Mouse (Mus musculus) naive thymus-derived CD4-positive, alpha-beta T cell, adult 5 months (primary cell): ENCODE measurements around the gene Gm17349. TPM values are rescaled to one million over a fixed set of nuclear protein-coding genes. Genes with fewer than 3 reads are reported as not detected.

Experiments used
- polyA plus RNA-seq: library from polyadenylated mRNA; unstranded; fragments of 100-300 nt; shearing (Covaris generic); gene quantifications from one replicate; pipeline ENCODE4 v1.2.1, GENCODE M21; 2017

Gene Gm17349
- not detected for polyA plus RNA-seq

DNA sequence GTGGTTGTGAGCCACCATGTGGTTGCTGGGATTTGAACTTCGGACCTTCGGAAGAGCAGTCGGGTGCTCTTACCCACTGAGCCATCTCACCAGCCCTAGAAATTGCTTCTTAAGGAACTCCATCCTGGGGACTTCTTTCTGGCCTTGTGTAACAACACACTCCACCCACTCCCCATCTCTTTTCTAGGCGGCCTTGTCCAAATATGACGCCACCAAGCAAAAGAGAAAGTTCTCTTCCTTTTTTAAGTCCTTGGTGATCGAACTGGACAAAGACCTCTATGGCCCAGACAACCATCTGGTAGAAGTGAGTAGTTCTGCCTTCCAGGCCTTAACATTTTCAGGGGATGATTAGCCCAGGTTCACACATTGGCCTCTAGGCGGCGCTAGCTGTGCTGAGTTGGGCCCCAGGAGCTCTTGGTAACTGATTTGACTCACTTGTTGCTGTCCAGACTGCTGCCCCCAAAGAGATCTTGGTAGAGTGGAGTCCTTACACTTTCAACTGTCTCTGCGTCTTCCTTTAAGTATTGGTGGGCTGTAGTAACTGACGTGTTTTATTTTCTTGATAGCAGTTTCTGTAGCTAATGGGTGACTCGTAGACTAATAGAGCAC is at the start of gene Gm17349:
Gene Gm17349 (minus strand): TSS at position 51 of the 609 bp plus-strand sequence.

DNA sequence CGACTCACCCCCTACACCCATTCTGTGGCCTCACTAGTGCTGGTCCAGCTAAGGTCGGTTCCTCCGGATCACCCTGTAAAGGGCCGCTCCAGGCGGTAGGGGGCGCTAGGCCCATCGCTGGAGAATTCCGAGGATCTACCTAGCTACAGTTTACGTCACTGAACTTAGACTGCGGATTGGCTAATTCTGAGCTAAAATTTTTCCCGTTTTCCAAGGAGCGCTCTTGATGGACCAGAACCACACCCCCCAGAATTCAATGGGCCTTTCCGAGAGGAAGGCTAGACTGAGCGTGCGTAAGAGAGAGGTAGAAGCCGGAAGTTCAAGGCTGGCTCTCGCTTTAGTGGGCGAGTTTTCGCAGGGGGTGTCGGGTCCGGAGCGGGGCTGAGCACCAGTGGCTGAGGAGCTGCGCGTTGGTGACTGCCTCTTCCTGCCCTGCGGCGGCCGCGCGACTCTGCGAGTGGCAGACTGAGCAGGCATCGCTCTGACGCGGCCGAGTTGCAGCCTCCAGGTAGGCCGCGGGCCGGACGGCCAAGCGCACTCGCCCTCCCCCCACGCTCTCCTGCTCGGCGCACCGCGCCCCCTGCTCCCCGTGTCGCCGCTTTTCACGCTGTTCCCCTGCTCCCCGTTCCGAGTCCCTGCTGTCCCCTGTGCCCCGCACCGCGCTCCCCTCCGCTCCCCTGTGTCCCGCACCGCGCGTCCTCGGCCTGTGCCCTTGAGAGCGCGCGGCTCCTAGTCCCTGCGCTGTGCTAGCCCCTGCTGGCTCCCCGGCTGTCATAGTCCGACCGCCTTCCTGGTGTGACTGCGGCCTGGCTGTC is 20.3 kb upstream of the Gm17349 start, which contains the start of gene Cox14:
Gene Cox14 (plus strand): TSS at position 278 of the 815 bp plus-strand sequence.

DNA sequence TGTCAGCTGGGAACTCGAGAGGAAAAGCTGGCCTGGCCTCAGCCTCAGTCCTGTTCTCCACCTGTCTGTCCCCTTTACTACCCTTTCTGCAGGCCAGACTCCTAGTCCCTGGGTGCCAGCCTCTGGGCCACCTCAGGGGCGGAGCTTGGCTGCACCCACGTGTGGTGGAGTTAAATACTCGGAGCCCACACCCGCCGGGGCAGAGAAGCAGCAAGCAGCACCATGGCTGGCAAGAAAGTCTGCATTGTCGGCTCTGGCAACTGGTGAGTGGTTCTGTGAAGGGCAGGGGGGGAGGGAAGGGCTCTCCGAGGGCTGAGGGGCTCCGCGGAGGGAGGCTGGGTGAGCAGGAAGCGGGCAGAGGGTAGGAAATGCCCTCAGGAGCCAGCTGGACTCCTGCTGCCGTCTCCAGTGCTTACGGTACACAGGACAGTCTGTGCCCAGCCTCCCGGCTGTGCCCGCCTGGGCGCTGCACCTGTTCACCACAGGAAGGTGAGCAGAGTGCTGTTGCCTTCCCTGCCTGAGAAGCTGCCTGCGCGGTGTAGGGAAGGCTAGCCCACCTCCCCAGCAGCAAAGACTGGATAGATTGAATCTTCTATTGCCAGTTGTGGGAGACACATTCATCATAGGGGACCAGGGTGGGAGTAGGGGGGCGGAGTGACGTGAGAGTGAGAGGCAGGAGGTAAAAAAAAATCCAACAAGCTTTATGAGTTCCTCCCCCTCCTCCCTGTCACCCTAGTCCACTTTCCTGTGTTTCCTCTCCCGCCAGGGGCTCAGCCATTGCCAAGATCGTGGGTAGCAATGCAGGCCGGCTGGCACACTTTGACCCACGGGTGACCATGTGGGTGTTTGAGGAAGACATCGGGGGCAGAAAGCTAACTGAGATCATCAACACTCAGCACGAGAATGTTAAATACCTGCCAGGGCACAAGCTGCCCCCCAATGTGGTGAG is 12.4 kb upstream of the Gm17349 start, which contains the start of gene Gpd1:
Gene Gpd1 (plus strand): TSS at position 130 of the 949 bp plus-strand sequence.

DNA sequence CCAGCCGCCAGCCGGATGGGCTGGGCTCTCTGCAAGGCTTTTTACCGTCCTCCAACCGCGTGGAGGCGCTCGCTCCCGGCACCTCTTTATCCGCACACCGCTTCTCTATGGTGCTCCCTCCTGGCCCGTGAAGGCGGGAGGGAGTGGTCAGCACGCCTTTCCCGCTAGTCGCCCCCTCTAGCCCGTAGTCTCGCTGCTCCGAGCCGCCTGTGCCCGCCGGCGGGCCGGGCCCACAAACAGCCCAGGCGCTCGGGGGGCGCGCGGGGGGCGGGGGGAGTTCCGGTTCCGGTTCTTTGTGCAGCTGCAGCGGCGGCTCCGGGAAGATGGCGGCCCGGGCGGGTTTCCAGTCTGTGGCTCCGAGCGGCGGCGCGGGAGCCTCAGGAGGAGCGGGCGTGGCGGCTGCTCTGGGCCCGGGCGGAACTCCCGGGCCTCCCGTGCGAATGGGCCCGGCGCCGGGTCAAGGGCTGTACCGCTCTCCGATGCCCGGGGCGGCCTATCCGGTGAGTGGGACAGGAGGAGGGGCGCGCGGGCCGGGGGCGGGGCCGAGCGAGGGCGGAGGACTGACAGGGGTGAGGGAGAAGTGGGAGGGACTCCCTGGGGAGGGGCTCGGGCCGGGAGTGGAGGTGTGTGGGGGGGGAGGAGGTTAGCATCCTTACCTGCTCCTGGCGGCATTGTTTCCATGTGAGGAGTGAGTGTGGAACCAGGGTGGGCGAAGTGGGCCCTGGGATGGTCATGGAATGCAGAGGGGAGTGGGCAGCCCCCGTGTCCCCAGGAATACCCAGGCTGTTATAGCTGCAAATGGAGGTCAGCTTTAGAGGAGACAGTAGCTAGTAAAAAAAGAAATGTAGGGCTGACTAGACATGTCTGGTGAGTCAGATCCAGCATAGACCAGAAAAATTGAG is 3.0 kb downstream of the Gm17349 start, which contains the start of gene Smarcd1:
Gene Smarcd1 (plus strand): TSS at position 131 of the 902 bp plus-strand sequence.

DNA sequence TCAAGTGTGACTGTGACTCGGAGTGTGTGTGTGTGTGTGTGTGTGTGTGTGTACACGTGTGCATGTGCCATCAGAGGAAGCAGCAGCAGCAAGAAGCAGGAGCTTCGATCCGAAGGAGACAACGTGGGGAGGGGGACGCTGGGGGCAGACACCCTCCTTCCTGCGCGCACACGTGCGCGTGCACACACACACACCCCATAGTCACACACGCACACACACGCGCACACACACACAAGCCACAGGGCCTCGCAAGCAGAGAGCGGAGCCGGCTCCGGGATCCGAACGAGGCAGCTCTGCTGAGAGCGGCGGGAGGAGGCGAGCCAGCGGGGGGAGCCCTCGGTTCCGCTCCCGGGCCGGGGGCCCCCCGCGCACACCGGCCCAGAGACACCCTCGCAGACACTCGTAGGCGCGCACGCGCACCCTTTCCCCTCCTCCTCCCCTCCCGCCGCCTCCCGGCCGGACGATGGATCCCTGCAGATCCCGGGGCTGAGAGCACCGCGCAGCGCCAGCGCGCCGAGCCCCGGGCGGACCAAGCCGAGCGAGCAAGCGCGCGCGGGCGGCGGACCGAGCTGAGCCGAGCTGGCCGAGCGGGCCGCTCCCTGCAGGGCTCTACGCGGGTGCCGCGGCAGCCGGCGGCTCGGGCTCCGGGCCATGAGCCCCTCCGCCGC is 35.0 kb downstream of the Gm17349 start, which contains the start of gene Asic1:
Gene Asic1 (plus strand): TSS at position 215 of the 668 bp plus-strand sequence.

Other genes starting within 250 kb of the Gm17349 start
- gene Nckap5l, start 247.7 kb downstream of the Gm17349 start, polyA plus RNA-seq: 27.7 TPM
- gene Bcdin3d, start 230.8 kb downstream of the Gm17349 start, polyA plus RNA-seq: 13.2 TPM
- 0.02 TPM for gene Faim2, start 177.3 kb downstream of the Gm17349 start, polyA plus RNA-seq
- not detected for gene Aqp2, start 126.4 kb downstream of the Gm17349 start, polyA plus RNA-seq
- not detected for gene Aqp5, start 114.7 kb downstream of the Gm17349 start, polyA plus RNA-seq
- gene Aqp6, start 104.1 kb downstream of the Gm17349 start, polyA plus RNA-seq: not detected
- 4.4 TPM for gene Racgap1, start 53.8 kb downstream of the Gm17349 start, polyA plus RNA-seq
- 0.80 TPM for gene Asic1, start 35.1 kb downstream of the Gm17349 start, polyA plus RNA-seq
- gene Smarcd1, start 3.4 kb downstream of the Gm17349 start, polyA plus RNA-seq: 36.0 TPM
- gene Gpd1, start 12.0 kb upstream of the Gm17349 start, polyA plus RNA-seq: not detected
- 126 TPM for gene Cox14, start 20.1 kb upstream of the Gm17349 start, polyA plus RNA-seq
- 65.3 TPM for gene Cers5, start 67.4 kb upstream of the Gm17349 start, polyA plus RNA-seq
- gene Lima1, start 170.0 kb upstream of the Gm17349 start, polyA plus RNA-seq: 0.29 TPM